10 mouse cellular contexts compared by ENCODE assay signal in the genomic region with DNA sequence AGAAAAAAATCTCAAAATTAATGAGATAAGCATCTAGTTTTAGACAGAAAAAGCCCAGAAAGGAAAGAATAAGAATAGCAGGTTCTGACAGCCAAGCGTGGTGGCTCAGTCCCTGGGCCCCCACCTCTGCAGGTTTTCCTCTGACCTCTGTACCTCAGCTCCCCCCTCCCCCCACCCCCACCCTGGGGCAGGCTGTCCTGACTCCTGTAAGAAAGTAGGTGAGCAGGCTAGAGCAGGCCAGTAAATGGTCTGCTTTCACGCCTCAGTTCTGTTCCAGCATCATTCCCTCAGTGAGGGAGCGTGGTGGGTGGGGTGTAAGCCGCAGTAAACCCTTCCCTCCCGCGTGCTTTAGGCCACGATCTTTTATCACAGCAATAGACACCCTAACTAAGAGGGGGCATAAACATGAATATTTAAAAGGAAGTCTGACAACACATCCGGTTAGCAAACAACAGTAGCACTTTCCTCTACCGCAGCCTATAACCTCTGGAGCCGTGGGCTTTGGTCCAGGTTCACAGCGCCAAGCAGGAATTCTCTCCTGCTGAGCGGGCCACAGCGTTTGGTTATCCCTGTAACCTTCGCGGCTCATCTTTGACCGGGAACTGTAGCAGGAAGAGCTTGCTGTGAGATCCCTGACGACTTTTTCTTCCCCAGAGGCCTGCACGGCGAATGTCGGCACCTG. TPM values are rescaled to one million over a fixed set of nuclear protein-coding genes. Genes with fewer than 3 reads are reported as not detected.
A peak's percentile ranks its signal among the peaks of the same experiment; 100 is the strongest.
DNase-seq lines count a peak whose midpoint lies in the region; ATAC-seq and TF ChIP-seq lines count a peak whose summit lies in the region.
"Had no signal": no experiment of that assay in that cellular context is flagged by ENCODE, and none has a peak within 500 bp of the region (broad histone marks: within the 10 kb centered on the region; RNA-seq: fewer than 3 reads in every experiment).

No protein-coding gene starts in this region.

- H3K36me3 ChIP-seq in lung, embryonic 16.5 days (ENCODE audit: control insufficient read depth, insufficient read depth, low read length): no peaks in the 10 kb centered on the region
- no peaks in the 10 kb centered on the region for H3K36me3 ChIP-seq in stomach, postnatal 0 days (ENCODE audit: control insufficient read depth, insufficient read depth, low read length)
- H3K36me3 ChIP-seq: midbrain, embryonic 12.5 days had no signal

- H3K4me2 ChIP-seq in lung, embryonic 16.5 days (ENCODE audit: low read depth, low read length): peak overlapping the region; percentile 47
- H3K4me2 ChIP-seq in stomach, postnatal 0 days (replicated peaks; ENCODE audit: low read depth): peak overlapping the region; percentile 51
- H3K4me2 ChIP-seq: midbrain, embryonic 12.5 days had no signal

- H3K4me3 ChIP-seq in gastrocnemius, adult 2 months: peak overlapping the region; percentile 57
- peak overlapping the region; percentile 20 for H3K4me3 ChIP-seq in lung, embryonic 16.5 days (ENCODE audit: low read length)
- no peak overlapping the region for H3K4me3 ChIP-seq in stomach, postnatal 0 days (ENCODE audit: low read depth, low read length)
- H3K4me3 ChIP-seq: midbrain, embryonic 12.5 days had no signal

- 27% methylated on average over 20 of the region's 20 CpGs for WGBS in lung, embryonic 16.5 days
- 31% methylated on average over 20 of the region's 20 CpGs for WGBS in stomach, postnatal 0 days

- no peak overlapping the region for H3K9ac ChIP-seq in lung, embryonic 16.5 days (ENCODE audit: low read length)
- 0 out of 2 replicates have a peak overlapping the region, but pooled peaks have one; percentile 18 for H3K9ac ChIP-seq in stomach, postnatal 0 days (ENCODE audit: low read length)
- H3K9ac ChIP-seq: midbrain, embryonic 12.5 days had no signal

- peak overlapping the region; percentile 38; the same call in 1 of the 2 replicates for H3K27ac ChIP-seq in gastrocnemius, adult 2 months
- no peak overlapping the region for H3K27ac ChIP-seq in lung, embryonic 16.5 days (ENCODE audit: low read length)
- peak overlapping the region; percentile 67 for H3K27ac ChIP-seq in stomach, postnatal 0 days (replicated peaks)
- H3K27ac ChIP-seq: midbrain, embryonic 12.5 days had no signal

- intact Hi-C loops in gastrocnemius, adult 2 months (cut with DNase I): no loop called here

- no peak for TF ChIP-seq CTCF in gastrocnemius, adult 2 months (IDR thresholded peaks at IDR 0.05)
- peak; percentile 41 for TF ChIP-seq CTCF in stomach, postnatal 0 days (IDR thresholded peaks at IDR 0.05; ENCODE audit: low read depth)

- H3K9me3 ChIP-seq in lung, embryonic 16.5 days (ENCODE audit: control insufficient read depth, low read length): no peaks in the 10 kb centered on the region
- H3K9me3 ChIP-seq in stomach, postnatal 0 days (ENCODE audit: control insufficient read depth, low read length): no peaks in the 10 kb centered on the region
- H3K9me3 ChIP-seq: midbrain, embryonic 12.5 days had no signal

- DNase-seq in gastrocnemius, adult 2 months: no peak
- no peak for DNase-seq in gastrocnemius, postnatal 4 days (ENCODE audit: low spot score in 2 of 2)
- DNase-seq in lung, postnatal 10 days: no peak
- peak; percentile 50 to 59 for DNase-seq in kidney, postnatal 25 days
- DNase-seq in stomach, postnatal 0 days (ENCODE audit: low spot score): no peak
- no peak for DNase-seq in spleen, adult 18-20 months
- DNase-seq in MN1 (ENCODE audit: low spot score): no peak
- DNase-seq: thymus, postnatal 25 days had no signal

- TF ChIP-seq EP300 in stomach, postnatal 0 days (optimal IDR thresholded peaks at IDR 0.05): no peak

- peaks cover 20% of the 10 kb centered on the region for H3K4me1 ChIP-seq in lung, embryonic 16.5 days (replicated peaks; ENCODE audit: control insufficient read depth, insufficient read depth, low read length)
- peaks cover 4% of the 10 kb centered on the region; the same call in 1 of the 2 replicates for H3K4me1 ChIP-seq in stomach, postnatal 0 days (replicated peaks; ENCODE audit: control insufficient read depth, insufficient read depth)

- no peaks in the 10 kb centered on the region for H3K27me3 ChIP-seq in lung, embryonic 16.5 days (ENCODE audit: control insufficient read depth, insufficient read depth, low read depth, low read length)
- no peaks in the 10 kb centered on the region for H3K27me3 ChIP-seq in stomach, postnatal 0 days (ENCODE audit: control insufficient read depth, insufficient read depth, low read length)
- H3K27me3 ChIP-seq: midbrain, embryonic 12.5 days had no signal

- ATAC-seq in lung, embryonic 16.5 days (ENCODE audit: low read depth): peak; percentile 38; the same call in 1 of the 2 replicates
- ATAC-seq in stomach, postnatal 0 days (ENCODE audit: low FRiP score, low TSS enrichment): peak; percentile 54; the same call in 1 of the 2 replicates

RNA-seq across cellular contexts. Expression of a gene that starts 24.8 kb away (rescaled TPM):
- total RNA-seq in gastrocnemius, adult 2 months (2021): 100 to 1,000 TPM; 579 to 815 TPM
- total RNA-seq in gastrocnemius, postnatal 4 days (2021): 100 to 1,000 TPM; 247 to 274 TPM
- 403 and 411 TPM in 2 replicates for polyA plus RNA-seq in lung, embryonic 16.5 days (2015; fragmentation: Nextera tagmentation; extraction: Ambion mirVana)
- 253 and 262 TPM in 2 replicates for polyA plus RNA-seq in stomach, postnatal 0 days (2015; fragmentation: Nextera tagmentation; extraction: Ambion mirVana)

RNA-seq across cellular contexts. Expression of a gene that starts 24.9 kb away (rescaled TPM):
- total RNA-seq in gastrocnemius, adult 2 months (2021): under 1 TPM in 1 of 2 experiments, not detected in 1; 0.20 TPM
- under 1 TPM; 0.17 to 0.57 TPM for total RNA-seq in gastrocnemius, postnatal 4 days (2021)
- polyA plus RNA-seq in lung, embryonic 16.5 days (2015; fragmentation: Nextera tagmentation; extraction: Ambion mirVana): 0.45 and 0.49 TPM in 2 replicates
- 0.22 and 0.23 TPM in 2 replicates for polyA plus RNA-seq in stomach, postnatal 0 days (2015; fragmentation: Nextera tagmentation; extraction: Ambion mirVana)

RNA-seq across cellular contexts. Expression of a gene that starts 35.7 kb away (rescaled TPM):
- 10 to 100 TPM; 20.7 to 50.5 TPM for total RNA-seq in gastrocnemius, adult 2 months (2021)
- total RNA-seq in gastrocnemius, postnatal 4 days (2021): 10 to 100 TPM; 18.8 to 22.8 TPM
- 44.3 and 46.3 TPM in 2 replicates for polyA plus RNA-seq in lung, embryonic 16.5 days (2015; fragmentation: Nextera tagmentation; extraction: Ambion mirVana)
- polyA plus RNA-seq in stomach, postnatal 0 days (2015; fragmentation: Nextera tagmentation; extraction: Ambion mirVana): 30.6 and 32.1 TPM in 2 replicates

Comparison
In these comparisons a context has a peak if more than half of its experiments do, and no peak if none do; other contexts are left out.
1. DNase-seq: peak in kidney, postnatal 25 days (2 of 2); none in gastrocnemius, adult 2 months (single experiment), gastrocnemius, postnatal 4 days (0 of 2), lung, postnatal 10 days (single experiment), stomach, postnatal 0 days (single experiment), spleen, adult 18-20 months (0 of 2) and MN1 (single experiment).